Mouse (Mus musculus): ENCODE data around the gene Bub1b.

- TF ChIP-seq CTCF (IDR thresholded peaks at IDR 0.05; ENCODE audit: low read depth) (no peak), EP300 (optimal IDR thresholded peaks at IDR 0.05) (no peak)
Observed at GRCm38 (mm10) chr2:118642942-118643341, 44.9 kb downstream of the Bub1b start.

Measured in stomach, postnatal 0 days (tissue).